Mouse (Mus musculus): Measurements from ENCODE around the gene 4930452B06Rik. TPM values are rescaled to one million over a fixed set of nuclear protein-coding genes. Genes with fewer than 3 reads are reported as not detected.
A peak's percentile ranks its signal among the peaks of the same experiment; 100 is the strongest.
"Not testable (repeated sequence)": the region's sequence is repeated elsewhere in the genome, so short reads cannot be mapped to it uniquely, and the experiment has no call there.

4930452B06Rik gene
- 1 to 10 TPM in 1 of 4 experiments, under 1 TPM in 3; 0.61 to 1.0 (median 0.92) TPM for total RNA-seq (2022)

GRCm38 (mm10) chr14:8665636-8666411, at the start of gene 4930452B06Rik:
Gene 4930452B06Rik, minus strand, starts transcription at chr14:8666240.
- peak; percentile 34 for DNase-seq

- DNase-seq, result no peak
Observed at GRCm38 (mm10) chr14:8712674-8713073, 46.6 kb upstream of the 4930452B06Rik start.

- no peak for DNase-seq
Observed at GRCm38 (mm10) chr14:8689451-8689850, 23.4 kb upstream of the 4930452B06Rik start.

- DNase-seq, result no peak
Observed at GRCm38 (mm10) chr14:8688462-8688861, 22.4 kb upstream of the 4930452B06Rik start.

- no peak for DNase-seq
Observed at GRCm38 (mm10) chr14:8686185-8686584, 20.1 kb upstream of the 4930452B06Rik start.

- DNase-seq, result no peak
Observed at GRCm38 (mm10) chr14:8679896-8680295, 13.9 kb upstream of the 4930452B06Rik start.

GRCm38 (mm10) chr14:8660359-8660758, 5.7 kb downstream of the 4930452B06Rik start:
- DNase-seq, result no peak

- DNase-seq, result no peak
Observed at GRCm38 (mm10) chr14:8641650-8642279, 24.3 kb downstream of the 4930452B06Rik start.

GRCm38 (mm10) chr14:8632211-8632610, 33.8 kb downstream of the 4930452B06Rik start:
- no peak for DNase-seq

- no peak for DNase-seq
Observed at GRCm38 (mm10) chr14:8628406-8628805, 37.6 kb downstream of the 4930452B06Rik start.

GRCm38 (mm10) chr14:8627481-8627880, 38.6 kb downstream of the 4930452B06Rik start:
- DNase-seq, result no peak

GRCm38 (mm10) chr14:8621164-8621563, 44.9 kb downstream of the 4930452B06Rik start:
- DNase-seq, result no peak

- DNase-seq, result no peak
Observed at GRCm38 (mm10) chr14:8620580-8620979, 45.5 kb downstream of the 4930452B06Rik start.

- DNase-seq, result no peak
Observed at GRCm38 (mm10) chr14:8615636-8616035, 50.4 kb downstream of the 4930452B06Rik start.

GRCm38 (mm10) chr14:8614430-8614829, 51.6 kb downstream of the 4930452B06Rik start:
- DNase-seq, result not testable (repeated sequence)

GRCm38 (mm10) chr14:8612080-8612479, 54.0 kb downstream of the 4930452B06Rik start:
- DNase-seq, result no peak

GRCm38 (mm10) chr14:8610108-8610507, 55.9 kb downstream of the 4930452B06Rik start:
- no peak for DNase-seq

- no peak for DNase-seq
Observed at GRCm38 (mm10) chr14:8608559-8609171, 57.4 kb downstream of the 4930452B06Rik start.

GRCm38 (mm10) chr14:8604898-8605297, 61.1 kb downstream of the 4930452B06Rik start:
- DNase-seq, result no peak

GRCm38 (mm10) chr14:8585031-8585430, 81.0 kb downstream of the 4930452B06Rik start:
- DNase-seq, result no peak

GRCm38 (mm10) chr14:8551006-8551405, 115.0 kb downstream of the 4930452B06Rik start:
- DNase-seq, result not testable (repeated sequence)

GRCm38 (mm10) chr14:8549108-8549507, 116.9 kb downstream of the 4930452B06Rik start:
- DNase-seq, result no peak

GRCm38 (mm10) chr14:8536024-8536423, 130.0 kb downstream of the 4930452B06Rik start:
- DNase-seq, result no peak
